Mouse (Mus musculus) brain, embryonic 14.5 days (tissue): Measurements from ENCODE around the gene Ppfibp1.

ENCODE experiments used
- CTCF ChIP-seq: fragments of 200-500 bp; IDR thresholded peaks from 2 replicates; pipeline ENCODE4 v1.5.1; 2012; ENCODE audit warnings: inconsistent platforms, mild to moderate bottlenecking, moderate library complexity, borderline replicate concordance; ENCODE audit not compliant: insufficient read depth, insufficient read length; ENCODE audit errors: extremely low read depth
- POLR2A ChIP-seq: fragments of 200-500 bp; IDR thresholded peaks from 2 replicates; pipeline ENCODE4 v1.6.1; 2012; ENCODE audit warnings: mild to moderate bottlenecking, inconsistent platforms, borderline replicate concordance; ENCODE audit not compliant: poor library complexity, insufficient read depth, insufficient read length, severe bottlenecking; ENCODE audit errors: extremely low read depth

GRCm38 (mm10) chr6:146944009-146944408 lies 55.7 kb downstream of the Ppfibp1 start:
- TF ChIP-seq POLR2A, result no peak
- no peak for TF ChIP-seq CTCF
